14 mouse cellular contexts compared by ENCODE assay signal in genomic region chr6:72374820-72375563, GRCm38 (mm10). TPM values are rescaled to one million over a fixed set of nuclear protein-coding genes. Genes with fewer than 3 reads are reported as not detected.
DNase-seq lines count a peak whose midpoint lies in the region; ATAC-seq and TF ChIP-seq lines count a peak whose summit lies in the region.
"Had no signal": no experiment of that assay in that cellular context is flagged by ENCODE, and none has a peak within 500 bp of the region (broad histone marks: within the 10 kb centered on the region; RNA-seq: fewer than 3 reads in every experiment).

No protein-coding gene starts in this region.

- no peak for ATAC-seq in lung, embryonic 16.5 days (ENCODE audit: low read depth)
- peak; percentile 41 for ATAC-seq in G1E (ENCODE audit: extremely low read depth, insufficient number of reproducible peaks, low FRiP score, poor library complexity, severe bottlenecking)
- peak; percentile 70 for ATAC-seq in granulocyte monocyte progenitor cell, adult 5-6 weeks (replicated peaks; ENCODE audit: poor library complexity, severe bottlenecking)
- peak; percentile 26 for ATAC-seq in liver, postnatal 0 days
- no peak for ATAC-seq in midbrain, embryonic 16.5 days

- H3K27me3 ChIP-seq in lung, embryonic 16.5 days (ENCODE audit: control insufficient read depth, insufficient read depth, low read depth, low read length): no peaks in the 10 kb centered on the region
- no peaks in the 10 kb centered on the region for H3K27me3 ChIP-seq in G1E (ENCODE audit: insufficient read depth, low read length)
- H3K27me3 ChIP-seq in liver, postnatal 0 days (ENCODE audit: insufficient read depth, low read length): no peaks in the 10 kb centered on the region
- peaks cover 10% of the 10 kb centered on the region for H3K27me3 ChIP-seq in midbrain, embryonic 16.5 days (ENCODE audit: control insufficient read depth, insufficient read depth, low read depth, low read length)

- TF ChIP-seq CTCF in lung, adult 2 months (IDR thresholded peaks at IDR 0.05; ENCODE audit: insufficient read depth, low read length): no peak
- no peak for TF ChIP-seq CTCF in G1E (IDR thresholded peaks at IDR 0.05; ENCODE audit: low read depth, low read length)
- no peak for TF ChIP-seq CTCF in liver, postnatal 0 days (IDR thresholded peaks at IDR 0.05; ENCODE audit: low read depth)

- TF ChIP-seq EP300 in liver, postnatal 0 days (IDR thresholded peaks at IDR 0.05; ENCODE audit: low read depth): no peak

- peak overlapping the region; percentile 38; the same call in 1 of the 2 replicates for H3K27ac ChIP-seq in lung, embryonic 16.5 days (ENCODE audit: low read length)
- no peak overlapping the region for H3K27ac ChIP-seq in liver, postnatal 0 days (ENCODE audit: low read depth)
- no peak overlapping the region for H3K27ac ChIP-seq in midbrain, embryonic 16.5 days (ENCODE audit: low read length)
- H3K27ac ChIP-seq: forebrain, embryonic 10.5 days had no signal

- H3K9ac ChIP-seq in lung, embryonic 16.5 days (ENCODE audit: low read length): no peak overlapping the region
- no peak overlapping the region for H3K9ac ChIP-seq in liver, postnatal 0 days (replicated peaks)
- H3K9ac ChIP-seq in midbrain, embryonic 16.5 days (ENCODE audit: low read depth, low read length): no peak overlapping the region

- no peaks in the 10 kb centered on the region for H3K36me3 ChIP-seq in lung, embryonic 16.5 days (ENCODE audit: control insufficient read depth, insufficient read depth, low read length)
- H3K36me3 ChIP-seq in G1E (replicated peaks): peaks cover 82% of the 10 kb centered on the region
- H3K36me3 ChIP-seq in liver, postnatal 0 days (replicated peaks; ENCODE audit: insufficient read depth, low read length): no peaks in the 10 kb centered on the region; the same call in 1 of the 2 replicates
- no peaks in the 10 kb centered on the region for H3K36me3 ChIP-seq in midbrain, embryonic 16.5 days (ENCODE audit: control insufficient read depth, insufficient read depth, low read length)
- H3K36me3 ChIP-seq: forebrain, embryonic 10.5 days had no signal

- TF ChIP-seq POLR2A in lung, adult 2 months (IDR thresholded peaks at IDR 0.05; ENCODE audit: borderline replicate concordance, extremely low read depth, low read depth, low read length): no peak

- no peak for DNase-seq in lung, adult 2 months
- DNase-seq in G1E (ENCODE audit: low spot score): peak; percentile 47
- DNase-seq in liver, postnatal 0 days: no peak
- DNase-seq in layer of hippocampus, adult 9-11 months: no peak
- no peak for DNase-seq in embryo, embryonic 9.5 days (ENCODE audit: extremely low spot score)
- DNase-seq: adrenal gland, postnatal 36 days; gastrocnemius, postnatal 14 days; kidney, adult 11 months; layer of hippocampus, postnatal 36 days; lung, postnatal 14 days had no signal

- H3K4me3 ChIP-seq in lung, embryonic 16.5 days (ENCODE audit: low read length): no peak overlapping the region
- no peak overlapping the region for H3K4me3 ChIP-seq in lung, adult 2 months (replicated peaks; ENCODE audit: extremely low read depth, low read depth, low read length)
- peak overlapping the region; percentile 59; the same call in 1 of the 2 replicates for H3K4me3 ChIP-seq in G1E (ENCODE audit: low read depth, low read length)
- no peak overlapping the region; the same call in 1 of the 2 replicates for H3K4me3 ChIP-seq in liver, postnatal 0 days (ENCODE audit: low read depth, low read length)
- no peak overlapping the region for H3K4me3 ChIP-seq in midbrain, embryonic 16.5 days (ENCODE audit: low read depth, low read length)
- H3K4me3 ChIP-seq: forebrain, embryonic 10.5 days had no signal

- H3K9me3 ChIP-seq in lung, embryonic 16.5 days (ENCODE audit: control insufficient read depth, low read length): no peaks in the 10 kb centered on the region
- no peaks in the 10 kb centered on the region for H3K9me3 ChIP-seq in G1E (replicated peaks)
- H3K9me3 ChIP-seq in liver, postnatal 0 days (ENCODE audit: low read length): no peaks in the 10 kb centered on the region
- H3K9me3 ChIP-seq in midbrain, embryonic 16.5 days (replicated peaks; ENCODE audit: control insufficient read depth, low read length, poor library complexity, severe bottlenecking): no peaks in the 10 kb centered on the region
- H3K9me3 ChIP-seq: forebrain, embryonic 10.5 days had no signal

- no peak overlapping the region for H3K4me2 ChIP-seq in lung, embryonic 16.5 days (ENCODE audit: low read depth, low read length)
- H3K4me2 ChIP-seq in liver, postnatal 0 days (ENCODE audit: low read depth, low read length): peak overlapping the region; percentile 31
- H3K4me2 ChIP-seq in midbrain, embryonic 16.5 days (ENCODE audit: low read length): no peak overlapping the region

- H3K4me1 ChIP-seq in lung, embryonic 16.5 days (replicated peaks; ENCODE audit: control insufficient read depth, insufficient read depth, low read length): peaks cover 34% of the 10 kb centered on the region
- peaks cover 21% of the 10 kb centered on the region for H3K4me1 ChIP-seq in lung, adult 2 months (ENCODE audit: control insufficient read depth, insufficient read depth, low read length)
- peaks cover 90% of the 10 kb centered on the region for H3K4me1 ChIP-seq in G1E (ENCODE audit: insufficient read depth, low read depth, low read length)
- H3K4me1 ChIP-seq in liver, postnatal 0 days (ENCODE audit: insufficient read depth): peaks cover 44% of the 10 kb centered on the region
- no peaks in the 10 kb centered on the region for H3K4me1 ChIP-seq in midbrain, embryonic 16.5 days (ENCODE audit: control insufficient read depth, insufficient read depth, low read length)

- WGBS in lung, embryonic 16.5 days: 67% methylated on average over 15 of the region's 15 CpGs
- whole genome bisulfite sequencing in lung, adult 2 months: 57% methylated on average over 15 of the region's 15 CpGs
- 30% methylated on average over 15 of the region's 15 CpGs for WGBS in liver, postnatal 0 days (ENCODE audit: insufficient replicate concordance)
- 88% methylated on average over 15 of the region's 15 CpGs for WGBS in midbrain, embryonic 16.5 days

RNA-seq across cellular contexts. Expression of gene Vamp5, which starts 5.3 kb away (rescaled TPM):
- 43.0 and 46.3 TPM in 2 replicates for polyA plus RNA-seq in lung, embryonic 16.5 days (2015; fragmentation: Nextera tagmentation; extraction: Ambion mirVana)
- 74.6 and 91.7 TPM in 2 replicates for polyA plus RNA-seq in lung, adult 2 months (2012; rRNA removed)
- total RNA-seq in G1E (2014; fragmentation: Nextera tagmentation) (187 and 244 TPM in 2 replicates), G1E (2017) (163 and 182 TPM in 2 replicates)
- polyA plus RNA-seq in G1E (2012): 133 and 183 TPM in 2 replicates
- total RNA-seq in granulocyte monocyte progenitor cell, adult 5-6 weeks (2014; fragmentation: Nextera tagmentation): 12.4 and 43.7 TPM in 2 replicates
- 8.6 and 16.5 TPM in 2 replicates for total RNA-seq in granulocyte monocyte progenitor cell, adult 5-6 weeks (2017)
- 50.8 and 53.1 TPM in 2 replicates for polyA plus RNA-seq in liver, postnatal 0 days (2015; fragmentation: Nextera tagmentation; extraction: Ambion mirVana)
- 12.0 and 16.4 TPM in 2 replicates for polyA plus RNA-seq in midbrain, embryonic 16.5 days (2015; fragmentation: Nextera tagmentation; extraction: Ambion mirVana)

RNA-seq across cellular contexts. Expression of gene Rnf181, which starts 8.2 kb away (rescaled TPM):
- polyA plus RNA-seq in lung, embryonic 16.5 days (2015; fragmentation: Nextera tagmentation; extraction: Ambion mirVana): 149 and 152 TPM in 2 replicates
- 96.8 and 123 TPM in 2 replicates for polyA plus RNA-seq in lung, adult 2 months (2012; rRNA removed)
- 238 and 244 TPM in 2 replicates for total RNA-seq in G1E (2014; fragmentation: Nextera tagmentation)
- total RNA-seq in G1E (2017): 153 and 179 TPM in 2 replicates
- polyA plus RNA-seq in G1E (2012): 120 and 165 TPM in 2 replicates
- 81.5 and 83.1 TPM in 2 replicates for total RNA-seq in granulocyte monocyte progenitor cell, adult 5-6 weeks (2014; fragmentation: Nextera tagmentation)
- 48.6 and 54.3 TPM in 2 replicates for total RNA-seq in granulocyte monocyte progenitor cell, adult 5-6 weeks (2017)
- polyA plus RNA-seq in liver, postnatal 0 days (2015; fragmentation: Nextera tagmentation; extraction: Ambion mirVana): 61.0 and 63.2 TPM in 2 replicates
- polyA plus RNA-seq in midbrain, embryonic 16.5 days (2015; fragmentation: Nextera tagmentation; extraction: Ambion mirVana): 124 and 126 TPM in 2 replicates

RNA-seq across cellular contexts. Expression of gene Vamp8, which starts 15.5 kb away (rescaled TPM):
- 217 and 246 TPM in 2 replicates for polyA plus RNA-seq in lung, embryonic 16.5 days (2015; fragmentation: Nextera tagmentation; extraction: Ambion mirVana)
- 291 and 435 TPM in 2 replicates for polyA plus RNA-seq in lung, adult 2 months (2012; rRNA removed)
- total RNA-seq in G1E (2014; fragmentation: Nextera tagmentation) (58.1 and 72.6 TPM in 2 replicates), G1E (2017) (516 and 572 TPM in 2 replicates)
- polyA plus RNA-seq in G1E (2012): 147 and 261 TPM in 2 replicates
- 239 and 250 TPM in 2 replicates for total RNA-seq in granulocyte monocyte progenitor cell, adult 5-6 weeks (2014; fragmentation: Nextera tagmentation)
- 347 and 437 TPM in 2 replicates for total RNA-seq in granulocyte monocyte progenitor cell, adult 5-6 weeks (2017)
- polyA plus RNA-seq in liver, postnatal 0 days (2015; fragmentation: Nextera tagmentation; extraction: Ambion mirVana): 263 and 277 TPM in 2 replicates
- polyA plus RNA-seq in midbrain, embryonic 16.5 days (2015; fragmentation: Nextera tagmentation; extraction: Ambion mirVana): 15.3 and 16.0 TPM in 2 replicates

RNA-seq across cellular contexts. Expression of gene Tmem150a, which starts 19.7 kb away (rescaled TPM):
- polyA plus RNA-seq in lung, embryonic 16.5 days (2015; fragmentation: Nextera tagmentation; extraction: Ambion mirVana): 15.8 and 16.8 TPM in 2 replicates
- 60.7 and 71.8 TPM in 2 replicates for polyA plus RNA-seq in lung, adult 2 months (2012; rRNA removed)
- total RNA-seq in G1E (2014; fragmentation: Nextera tagmentation) (5.5 and 6.0 TPM in 2 replicates), G1E (2017) (0.55 and 1.2 TPM in 2 replicates)
- polyA plus RNA-seq in G1E (2012): 5.1 and 5.6 TPM in 2 replicates
- total RNA-seq in granulocyte monocyte progenitor cell, adult 5-6 weeks (2014; fragmentation: Nextera tagmentation): 0.73 and 7.4 TPM in 2 replicates
- 0.09 TPM in 1 of 2 replicates, not detected in the other for total RNA-seq in granulocyte monocyte progenitor cell, adult 5-6 weeks (2017)
- polyA plus RNA-seq in liver, postnatal 0 days (2015; fragmentation: Nextera tagmentation; extraction: Ambion mirVana): 92.3 and 113 TPM in 2 replicates
- 15.7 and 17.7 TPM in 2 replicates for polyA plus RNA-seq in midbrain, embryonic 16.5 days (2015; fragmentation: Nextera tagmentation; extraction: Ambion mirVana)

RNA-seq across cellular contexts. Expression of gene 0610030E20Rik, which starts 27.9 kb away (rescaled TPM):
- polyA plus RNA-seq in lung, embryonic 16.5 days (2015; fragmentation: Nextera tagmentation; extraction: Ambion mirVana): 31.6 and 33.2 TPM in 2 replicates
- polyA plus RNA-seq in lung, adult 2 months (2012; rRNA removed): 19.3 and 21.3 TPM in 2 replicates
- 71.0 and 74.9 TPM in 2 replicates for total RNA-seq in G1E (2014; fragmentation: Nextera tagmentation)
- 26.4 and 29.7 TPM in 2 replicates for total RNA-seq in G1E (2017)
- polyA plus RNA-seq in G1E (2012): 33.9 and 34.7 TPM in 2 replicates
- total RNA-seq in granulocyte monocyte progenitor cell, adult 5-6 weeks (2014; fragmentation: Nextera tagmentation): 24.9 and 34.0 TPM in 2 replicates
- 17.2 and 17.6 TPM in 2 replicates for total RNA-seq in granulocyte monocyte progenitor cell, adult 5-6 weeks (2017)
- 13.0 and 13.3 TPM in 2 replicates for polyA plus RNA-seq in liver, postnatal 0 days (2015; fragmentation: Nextera tagmentation; extraction: Ambion mirVana)
- 16.5 TPM in 2 replicates for polyA plus RNA-seq in midbrain, embryonic 16.5 days (2015; fragmentation: Nextera tagmentation; extraction: Ambion mirVana)

Comparison
In these comparisons a context has a peak if more than half of its experiments do, and no peak if none do; other contexts are left out.
1. ATAC-seq: peak in G1E (single experiment), granulocyte monocyte progenitor cell, adult 5-6 weeks (single experiment) and liver, postnatal 0 days (single experiment); none in lung, embryonic 16.5 days (single experiment) and midbrain, embryonic 16.5 days (single experiment).